ENCODE assay signal across 8 mouse cellular contexts in genomic region chr11:112781035-112781911, GRCm38 (mm10). TPM values are rescaled to one million over a fixed set of nuclear protein-coding genes. Genes with fewer than 3 reads are reported as not detected.
DNase-seq lines count a peak whose midpoint lies in the region; ATAC-seq and TF ChIP-seq lines count a peak whose summit lies in the region.

No protein-coding gene starts in this region.

- no peak for TF ChIP-seq POLR2A in small intestine, adult 2 months (IDR thresholded peaks at IDR 0.05; ENCODE audit: low read depth, low read length)

- peaks cover 13% of the 10 kb centered on the region for H3K27me3 ChIP-seq in hindbrain, embryonic 11.5 days (ENCODE audit: control insufficient read depth, insufficient read depth, low read length)
- peaks cover 6% of the 10 kb centered on the region for H3K27me3 ChIP-seq in small intestine, adult 2 months (ENCODE audit: control insufficient read depth, insufficient read depth, low read length)

- H3K9ac ChIP-seq in hindbrain, embryonic 11.5 days (ENCODE audit: low read depth, low read length): peak overlapping the region; percentile 48

- WGBS in hindbrain, embryonic 11.5 days: under 1% methylated on average over 49 of the region's 49 CpGs
- 1% methylated on average over 49 of the region's 49 CpGs for WGBS in small intestine, adult 2 months

- peak overlapping the region; percentile 93 for H3K4me2 ChIP-seq in hindbrain, embryonic 11.5 days (replicated peaks; ENCODE audit: low read depth, low read length)

- DNase-seq in urinary bladder, adult 18-20 months (ENCODE audit: low spot score in 2 of 2): peak; percentile 15 to 49
- DNase-seq in urinary bladder, postnatal 10 days (ENCODE audit: low spot score): no peak
- peak; percentile 72 for DNase-seq in forelimb bud, embryonic 11.5 days (ENCODE audit: low read depth, low spot score)
- DNase-seq in hindbrain, embryonic 11.5 days (ENCODE audit: low spot score): peak; percentile 78
- peak; percentile 69 to 70 for DNase-seq in layer of hippocampus, postnatal 36 days
- DNase-seq in lung, postnatal 14 days: peak; percentile 31

- peak; percentile 65 for ATAC-seq in hindbrain, embryonic 11.5 days (ENCODE audit: low FRiP score)
- ATAC-seq in inflammation-experienced regulatory T-cells, adult 6 months: no peak

- H3K27ac ChIP-seq in hindbrain, embryonic 11.5 days (ENCODE audit: low read depth, low read length): peak overlapping the region; percentile 92
- peak overlapping the region; percentile 8; the same call in 1 of the 2 replicates for H3K27ac ChIP-seq in small intestine, adult 2 months (ENCODE audit: insufficient read depth, low read depth, low read length)

- no peaks in the 10 kb centered on the region for H3K9me3 ChIP-seq in hindbrain, embryonic 11.5 days (ENCODE audit: control insufficient read depth, low read length)

- peak overlapping the region; percentile 87 for H3K4me3 ChIP-seq in hindbrain, embryonic 11.5 days (ENCODE audit: low read depth, low read length)
- H3K4me3 ChIP-seq in small intestine, adult 2 months (ENCODE audit: low read depth, low read length): peak overlapping the region; percentile 69

- H3K4me1 ChIP-seq in hindbrain, embryonic 11.5 days (replicated peaks; ENCODE audit: control insufficient read depth, insufficient read depth, low read length): peaks cover 11% of the 10 kb centered on the region
- H3K4me1 ChIP-seq in small intestine, adult 2 months (ENCODE audit: control insufficient read depth, insufficient read depth, insufficient read length, low read length): no peaks in the 10 kb centered on the region; the same call in none of the 2 replicates

- no peaks in the 10 kb centered on the region for H3K36me3 ChIP-seq in hindbrain, embryonic 11.5 days (ENCODE audit: control insufficient read depth, insufficient read depth, low read length)
- H3K36me3 ChIP-seq in small intestine, adult 2 months (ENCODE audit: control insufficient read depth, insufficient read depth, low read length): 0 out of 2 replicates have a peak, but pooled peaks cover 7% of the 10 kb centered on the region

- no peak for TF ChIP-seq CTCF in small intestine, adult 2 months (IDR thresholded peaks at IDR 0.05; ENCODE audit: extremely low read depth, insufficient read length, insufficient replicate concordance, low read depth, low read length)

RNA-seq across cellular contexts. Expression of gene Sox9, which starts 0.8 kb away (rescaled TPM):
- polyA plus RNA-seq in hindbrain, embryonic 11.5 days (2014; fragmentation: Nextera tagmentation; extraction: Ambion mirVana): 127 and 137 TPM in 2 replicates
- total RNA-seq in layer of hippocampus, postnatal 36 days (2021): 10 to 100 TPM; 25.8 to 27.2 TPM
- 24.9 and 25.5 TPM in 2 replicates for polyA plus RNA-seq in small intestine, adult 2 months (2012; rRNA removed)
- not detected for polyA plus RNA-seq in inflammation-experienced regulatory T-cells, adult 6 months (2017; shearing (Covaris generic))

Comparison
In these comparisons a context has a peak if more than half of its experiments do, and no peak if none do; other contexts are left out.
1. RNA of gene Sox9, which starts 0.8 kb away (polyA plus RNA-seq): 127 to 137 TPM in hindbrain, embryonic 11.5 days and 24.9 to 25.5 TPM in small intestine, adult 2 months; not detected in inflammation-experienced regulatory T-cells, adult 6 months; every median in the first group is over 10 times any median in the second.